Mouse (Mus musculus): Measurements from ENCODE around the gene Fcor.

DNA sequence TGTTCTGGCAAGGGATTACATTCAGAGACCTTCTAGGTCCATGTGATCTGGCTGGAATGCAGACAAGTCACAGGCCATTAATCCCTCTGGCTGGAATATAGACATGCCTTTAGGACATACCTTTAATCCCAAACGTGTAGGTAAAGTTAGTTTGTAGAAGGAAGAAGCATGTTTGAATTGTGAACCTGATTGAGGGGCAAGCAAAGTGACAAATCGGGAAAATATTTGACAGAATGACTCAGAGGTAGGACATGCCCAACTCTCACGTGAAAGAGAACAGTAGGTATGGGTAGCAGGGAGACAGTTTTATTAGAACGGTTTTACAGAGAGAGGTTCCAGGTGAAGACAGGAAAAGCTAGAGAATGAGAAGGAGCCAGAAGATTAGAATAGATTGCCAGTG lies 24.6 kb downstream of the Fcor start:
- TF ChIP-seq POLR2A (IDR thresholded peaks at IDR 0.05; ENCODE audit: borderline replicate concordance, control insufficient read depth, low read depth, low read length): no peak
- TF ChIP-seq CTCF (IDR thresholded peaks at IDR 0.05; ENCODE audit: control insufficient read depth, insufficient read depth, low read length): no peak

All from bone marrow, adult 2 months (tissue).